Mouse (Mus musculus) midbrain, embryonic 16.5 days (tissue): ENCODE results near the gene Smndc1. TPM values are rescaled to one million over a fixed set of nuclear protein-coding genes. Genes with fewer than 3 reads are reported as not detected.

ENCODE experiments used
- ATAC-seq: fragments of 200-750 bp; cut with Nextera tagmentation; 2 replicates; pipeline ENCODE4 v1.8.0; 2017; ENCODE audit warnings: moderate TSS enrichment
- H3K27ac ChIP-seq: fragments of 300-500 bp; sonication (generic); 2 replicates; pipeline ENCODE4 v1.5.1; 2014; ENCODE audit warnings: mild to moderate bottlenecking, low read length, mixed read lengths
- H3K27me3 ChIP-seq: fragments of 300-500 bp; sonication (generic); 2 replicates; pipeline ENCODE4 v1.6.1; 2014; ENCODE audit warnings: low read depth, low read length, mixed read lengths; ENCODE audit not compliant: control insufficient read depth, insufficient read depth
- H3K36me3 ChIP-seq: fragments of 300-500 bp; sonication (generic); 2 replicates; pipeline ENCODE4 v1.6.1; 2014; ENCODE audit warnings: mild to moderate bottlenecking, low read length, moderate library complexity, mixed read lengths; ENCODE audit not compliant: control insufficient read depth, insufficient read depth
- H3K4me1 ChIP-seq: fragments of 300-500 bp; sonication (generic); 2 replicates; pipeline ENCODE4 v1.6.1; 2014; ENCODE audit warnings: mild to moderate bottlenecking, low read length, mixed read lengths; ENCODE audit not compliant: control insufficient read depth, insufficient read depth
- H3K4me2 ChIP-seq: fragments of 300-500 bp; sonication (generic); 2 replicates; pipeline ENCODE4 v1.6.1; 2014; ENCODE audit warnings: mild to moderate bottlenecking, low read length, mixed read lengths
- H3K4me3 ChIP-seq: fragments of 300-500 bp; sonication (generic); 2 replicates; pipeline ENCODE4 v1.5.1; 2014; ENCODE audit warnings: low read depth, mild to moderate bottlenecking, low read length, moderate library complexity, mixed read lengths
- H3K9ac ChIP-seq: fragments of 300-500 bp; sonication (generic); 2 replicates; pipeline ENCODE4 v1.6.1; 2014; ENCODE audit warnings: low read depth, low read length, mixed read lengths
- H3K9me3 ChIP-seq: fragments of 300-500 bp; sonication (generic); replicated peaks from 2 replicates; pipeline ENCODE4 v1.6.1; 2014; ENCODE audit warnings: mild to moderate bottlenecking, low read length, mixed read lengths; ENCODE audit not compliant: control insufficient read depth, poor library complexity, severe bottlenecking
- WGBS: fragments of 180-500 bp; shearing (Covaris S2); extraction: QIAGEN DNeasy Blood & Tissue Kit; methylation state at CpG from one replicate; pipeline ENCODE4 v1.1.7; 2014; 5-methylcytosine and 5-hydroxymethylcytosine counted together
- polyA plus RNA-seq: library from polyadenylated mRNA; unstranded; fragments of >200 nt; fragmentation: Nextera tagmentation; extraction: Ambion mirVana; gene quantifications from 2 replicates; pipeline ENCODE4 v1.2.1, GENCODE M21; 2015

Gene Smndc1
- polyA plus RNA-seq, 1 experiment from 2014 or later, result 31.2 TPM

DNA sequence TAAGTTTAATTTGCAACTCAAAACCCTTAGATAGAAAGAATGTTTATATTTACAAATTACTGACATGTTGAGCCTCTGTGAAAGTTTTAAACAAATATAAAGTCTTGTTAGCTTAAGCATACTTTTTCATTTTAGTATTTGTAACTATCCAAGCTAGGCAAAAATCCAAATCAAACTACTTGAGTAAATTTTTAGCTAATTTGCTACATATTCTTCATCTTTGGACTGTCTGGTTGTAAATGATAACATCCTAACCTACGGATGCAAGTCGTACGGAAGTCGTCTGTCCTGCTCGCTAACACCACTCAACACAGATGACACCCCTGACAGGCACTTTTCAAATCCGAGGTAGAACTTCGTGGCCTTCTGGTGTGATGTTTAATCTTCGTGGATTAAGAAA, 12.7 kb downstream of the Smndc1 start:
- Histone ChIP-seq H3K4me2 (no peak overlapping the region), H3K9me3 (no peaks in the 10 kb centered on the region), H3K9ac (no peak overlapping the region), H3K4me1 (no peaks in the 10 kb centered on the region), H3K36me3 (peaks cover 18% of the 10 kb centered on the region), H3K4me3 (no peak overlapping the region), H3K27me3 (no peaks in the 10 kb centered on the region), H3K27ac (no peak overlapping the region)
- no peak for ATAC-seq
- WGBS, result 87% methylated on average over 8 of the region's 8 CpGs

DNA sequence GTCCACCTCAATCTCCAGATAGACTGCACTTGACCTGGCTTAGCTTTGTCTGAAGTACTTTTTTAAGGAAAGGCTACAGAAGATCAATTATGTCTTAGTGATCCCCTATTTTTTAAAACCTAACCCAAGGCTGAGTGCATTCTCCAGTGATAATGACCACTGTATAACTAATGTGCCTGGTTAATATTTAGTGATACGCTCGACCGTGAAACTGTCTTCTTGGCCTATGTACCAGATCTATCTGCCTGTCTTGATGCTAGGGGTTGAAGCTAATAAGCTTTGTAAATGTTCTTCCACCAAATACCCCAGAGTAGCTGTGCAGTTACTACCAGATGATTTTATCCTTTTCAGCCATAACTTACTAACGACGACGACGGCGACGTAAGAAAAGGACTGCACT, 14.6 kb downstream of the Smndc1 start:
- 95% methylated on average over 9 of the region's 9 CpGs for WGBS
- H3K27ac ChIP-seq, result no peak overlapping the region
- H3K27me3 ChIP-seq, result no peaks in the 10 kb centered on the region
- no peak for ATAC-seq
- H3K9ac ChIP-seq, result no peak overlapping the region
- no peaks in the 10 kb centered on the region for H3K4me1 ChIP-seq
- H3K4me3 ChIP-seq, result no peak overlapping the region
- peaks cover 16% of the 10 kb centered on the region for H3K36me3 ChIP-seq
- no peak overlapping the region for H3K4me2 ChIP-seq
- H3K9me3 ChIP-seq, result no peaks in the 10 kb centered on the region

DNA sequence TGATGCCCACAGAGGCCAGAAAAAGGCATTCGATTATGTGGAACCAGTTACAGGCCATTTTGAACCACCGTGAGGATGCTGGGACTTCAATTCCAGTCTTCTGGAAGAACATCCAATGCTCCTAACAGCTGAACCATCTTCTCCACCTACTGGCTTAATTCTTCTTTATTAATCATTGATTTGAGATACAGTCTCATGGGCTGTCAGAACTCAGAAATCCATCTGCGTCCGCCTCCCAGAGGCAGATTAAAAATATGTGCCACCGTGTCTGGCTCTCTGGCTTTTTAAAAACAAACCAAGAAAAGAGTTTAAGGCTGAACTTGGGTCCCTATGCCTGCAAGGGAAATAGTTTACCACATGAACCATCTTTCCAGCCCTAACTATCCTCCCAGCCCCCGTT, 15.1 kb downstream of the Smndc1 start:
- H3K4me3 ChIP-seq, result no peak overlapping the region
- no peak overlapping the region for H3K9ac ChIP-seq
- H3K27ac ChIP-seq, result no peak overlapping the region
- H3K27me3 ChIP-seq, result no peaks in the 10 kb centered on the region
- H3K36me3 ChIP-seq, result peaks cover 12% of the 10 kb centered on the region
- H3K9me3 ChIP-seq, result no peaks in the 10 kb centered on the region
- H3K4me2 ChIP-seq, result no peak overlapping the region
- no peaks in the 10 kb centered on the region for H3K4me1 ChIP-seq
- ATAC-seq, result no peak
- WGBS, result 93% methylated on average over 6 of the region's 6 CpGs

DNA sequence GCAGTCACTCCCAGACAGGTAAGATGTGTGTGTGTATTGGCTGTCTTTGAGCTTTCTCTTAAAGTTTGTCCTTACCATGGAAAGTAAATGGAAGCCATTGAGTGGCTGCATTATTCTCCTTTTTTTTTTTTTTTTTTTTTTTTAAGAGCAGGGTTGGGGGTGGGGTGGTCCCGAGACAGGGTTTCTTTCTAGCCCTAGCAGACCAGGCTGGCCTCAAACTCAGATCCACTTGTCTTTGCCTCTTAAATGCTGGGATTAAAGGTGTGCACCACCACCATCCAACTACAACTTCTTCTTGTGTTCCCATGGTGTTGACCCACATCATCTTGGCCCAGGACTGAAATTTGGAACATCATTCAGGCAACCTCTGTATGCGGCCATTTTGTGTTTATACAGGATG, 16.8 kb downstream of the Smndc1 start:
- Histone ChIP-seq H3K4me1 (peaks cover 3% of the 10 kb centered on the region), H3K36me3 (peaks cover 7% of the 10 kb centered on the region), H3K9me3 (no peaks in the 10 kb centered on the region), H3K27me3 (no peaks in the 10 kb centered on the region), H3K4me3 (no peak overlapping the region), H3K27ac (no peak overlapping the region), H3K9ac (no peak overlapping the region), H3K4me2 (no peak overlapping the region)
- ATAC-seq, result no peak
- 86% methylated on average over 2 of the region's 2 CpGs for WGBS

DNA sequence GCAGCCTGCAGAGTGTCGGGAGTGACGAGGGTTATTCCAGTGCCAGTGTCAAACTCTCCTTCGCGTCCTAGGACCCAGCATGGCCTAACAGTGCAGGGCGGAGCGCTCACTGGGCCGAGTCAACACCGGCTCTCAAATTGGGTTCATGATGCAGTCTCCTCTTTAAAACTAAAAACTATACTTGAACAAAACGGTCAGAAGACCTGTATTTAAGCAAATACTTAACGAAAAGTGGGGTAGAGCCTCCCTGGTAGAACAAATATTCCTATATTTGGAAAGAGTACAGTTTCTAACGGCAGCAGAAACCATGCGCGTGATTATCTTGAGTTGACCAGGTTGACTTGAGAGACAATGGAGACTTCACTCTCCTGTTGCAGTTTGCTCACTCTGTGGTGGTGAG, 18.7 kb downstream of the Smndc1 start, which contains the start of gene Gm10197:
Gene Gm10197 (minus strand): TSS at position 101 of the 400 bp plus-strand sequence.
- Histone ChIP-seq H3K4me1 (peaks cover 3% of the 10 kb centered on the region), H3K27me3 (no peaks in the 10 kb centered on the region), H3K9ac (no peak within 1 kb of the TSS), H3K27ac (no peak within 1 kb of the TSS), H3K4me3 (no peak within 1 kb of the TSS), H3K4me2 (no peak within 1 kb of the TSS), H3K9me3 (no peaks in the 10 kb centered on the region), H3K36me3 (peaks cover 2% of the 10 kb centered on the region; the same call in 1 of the 2 replicates)
- 91% methylated on average over 13 of the region's 13 CpGs for WGBS
- no peak for ATAC-seq

DNA sequence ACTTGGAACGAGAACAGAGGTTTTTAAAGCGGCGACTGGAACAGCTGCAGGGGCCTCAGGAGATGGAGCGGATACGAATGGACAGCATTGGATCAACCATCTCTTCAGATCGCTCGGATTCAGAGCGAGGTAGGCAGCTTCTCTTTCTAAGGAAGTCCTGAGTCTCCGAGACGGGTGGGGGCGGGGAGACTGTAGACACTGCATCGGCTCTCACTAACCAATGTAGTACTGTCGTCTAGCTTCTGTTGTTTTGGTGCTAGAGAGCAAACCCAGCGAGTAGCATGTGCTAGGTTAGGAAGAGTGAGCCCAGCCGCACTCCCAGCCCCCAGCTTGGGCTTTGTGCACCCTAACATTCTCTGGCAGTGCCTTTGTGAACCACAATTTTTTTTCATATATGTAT, 20.1 kb downstream of the Smndc1 start:
- H3K36me3 ChIP-seq, result no peaks in the 10 kb centered on the region; the same call in 1 of the 2 replicates
- H3K9ac ChIP-seq, result no peak overlapping the region
- no peak for ATAC-seq
- H3K9me3 ChIP-seq, result no peaks in the 10 kb centered on the region
- H3K27ac ChIP-seq, result no peak overlapping the region
- H3K4me1 ChIP-seq, result peaks cover 6% of the 10 kb centered on the region
- no peak overlapping the region for H3K4me2 ChIP-seq
- 83% methylated on average over 15 of the region's 15 CpGs for WGBS
- no peaks in the 10 kb centered on the region for H3K27me3 ChIP-seq
- no peak overlapping the region for H3K4me3 ChIP-seq

DNA sequence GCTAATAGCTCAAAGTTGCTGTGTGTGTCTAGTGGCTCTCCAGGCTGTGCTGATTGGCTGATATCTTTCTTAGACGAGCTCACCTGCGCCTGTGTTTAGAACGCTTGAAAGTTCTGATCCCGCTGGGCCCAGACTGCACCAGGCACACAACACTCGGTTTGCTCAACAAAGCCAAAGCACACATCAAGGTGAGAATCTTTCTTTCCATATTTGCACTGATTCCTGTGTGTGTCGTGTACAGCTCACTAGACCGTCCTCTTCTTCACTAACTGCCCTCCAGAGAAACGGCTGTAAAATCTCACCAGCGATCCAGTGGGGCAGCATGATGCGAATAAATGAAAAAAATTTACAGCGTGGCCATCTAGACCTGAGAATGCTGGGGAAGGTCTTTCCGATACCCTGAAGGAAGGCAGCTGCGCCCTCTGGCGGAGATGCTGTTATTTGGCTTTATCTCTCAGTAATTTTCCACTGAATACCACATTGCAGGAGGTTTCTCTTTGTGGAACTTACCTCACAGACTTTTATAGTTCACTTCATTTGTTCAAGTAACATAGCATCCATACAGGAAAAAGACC, 20.8 kb downstream of the Smndc1 start:
- WGBS, result 32% methylated on average over 14 of the region's 14 CpGs
- no peaks in the 10 kb centered on the region for H3K9me3 ChIP-seq
- ATAC-seq, result peak; percentile 51; the same call in 1 of the 2 replicates
- no peak overlapping the region for H3K27ac ChIP-seq
- peaks cover 9% of the 10 kb centered on the region for H3K4me1 ChIP-seq
- H3K4me2 ChIP-seq, result no peak overlapping the region
- H3K36me3 ChIP-seq, result no peaks in the 10 kb centered on the region
- no peaks in the 10 kb centered on the region for H3K27me3 ChIP-seq
- 0 out of 2 replicates have a peak overlapping the region, but pooled peaks have one; percentile 38 for H3K9ac ChIP-seq
- H3K4me3 ChIP-seq, result no peak overlapping the region

DNA sequence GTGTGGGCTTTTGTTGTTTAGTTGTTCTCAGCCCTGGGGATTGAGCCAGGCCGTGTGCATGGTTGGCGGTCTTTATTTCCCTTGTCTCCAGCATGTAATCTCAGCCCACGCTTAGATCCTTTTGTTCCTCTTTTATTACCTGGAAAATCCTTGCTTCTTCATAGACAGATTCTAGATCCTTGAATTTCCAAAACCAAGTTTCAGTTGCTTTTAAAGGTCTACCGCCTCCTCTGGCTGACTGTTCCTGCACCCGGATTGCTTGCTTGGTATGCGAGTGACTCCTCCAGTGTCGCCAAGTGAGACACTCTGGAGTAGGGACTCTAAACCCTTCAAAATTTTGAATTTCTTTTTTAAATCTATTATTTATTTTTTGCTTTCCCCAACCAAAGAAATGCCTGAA, 23.5 kb downstream of the Smndc1 start:
- no peaks in the 10 kb centered on the region for H3K9me3 ChIP-seq
- H3K36me3 ChIP-seq, result no peaks in the 10 kb centered on the region
- H3K27me3 ChIP-seq, result no peaks in the 10 kb centered on the region
- H3K4me2 ChIP-seq, result no peak overlapping the region
- no peak overlapping the region for H3K4me3 ChIP-seq
- H3K27ac ChIP-seq, result no peak overlapping the region
- no peak overlapping the region for H3K9ac ChIP-seq
- WGBS, result 65% methylated on average over 7 of the region's 7 CpGs
- ATAC-seq, result no peak
- H3K4me1 ChIP-seq, result peaks cover 9% of the 10 kb centered on the region

DNA sequence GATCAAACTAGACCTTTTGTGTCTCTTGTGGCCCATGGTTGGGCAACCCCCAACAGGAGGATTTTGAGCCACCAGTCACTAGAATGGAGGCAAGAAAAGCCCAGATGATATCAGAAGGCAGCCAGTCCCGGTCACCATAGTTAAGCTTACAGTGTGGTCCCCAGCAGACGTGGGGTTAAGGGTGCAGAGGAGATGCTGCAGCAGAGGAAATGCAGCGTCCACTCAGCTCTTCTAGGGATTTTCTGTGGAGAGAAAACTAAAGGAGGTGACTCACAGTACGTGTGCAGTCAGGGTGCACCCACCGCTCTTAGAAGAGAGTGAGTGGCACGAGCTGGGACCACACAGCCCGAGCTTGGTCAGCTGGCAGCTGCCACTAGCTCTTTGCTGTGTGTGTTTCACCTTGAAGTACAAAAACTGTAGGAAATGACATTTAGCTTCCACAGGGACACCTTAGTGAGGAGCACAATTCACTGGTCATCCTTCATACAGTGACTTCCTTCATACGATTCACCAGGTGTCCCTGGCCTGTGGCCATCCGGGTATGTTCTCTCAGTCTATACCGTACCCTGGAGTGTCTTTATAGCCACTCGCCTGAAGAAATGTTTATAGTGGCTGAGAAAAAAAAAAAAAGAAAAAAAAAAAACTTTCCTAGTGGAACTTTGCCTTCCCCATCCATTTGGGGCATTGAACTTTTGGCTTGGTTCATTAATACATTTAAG, 24.2 kb downstream of the Smndc1 start:
- no peaks in the 10 kb centered on the region for H3K27me3 ChIP-seq
- no peaks in the 10 kb centered on the region for H3K9me3 ChIP-seq
- no peak overlapping the region for H3K4me3 ChIP-seq
- H3K36me3 ChIP-seq, result no peaks in the 10 kb centered on the region
- H3K4me2 ChIP-seq, result no peak overlapping the region
- H3K9ac ChIP-seq, result no peak overlapping the region
- peaks cover 9% of the 10 kb centered on the region for H3K4me1 ChIP-seq
- no peak for ATAC-seq
- no peak overlapping the region for H3K27ac ChIP-seq
- 74% methylated on average over 11 of the region's 11 CpGs for WGBS
